Mouse (Mus musculus) embryo, embryonic 11 days (tissue): ENCODE results near the gene Ide.
A peak's percentile ranks its signal among the peaks of the same experiment; 100 is the strongest.

Experiments
- DNase-seq: peaks from one replicate; pipeline ENCODE4 v3.0.0-alpha.2; 2015

Gene Ide

GRCm38 (mm10) chr19:37332726-37333125 is 4.9 kb downstream of the Ide start:
- no peak for DNase-seq

- no peak for DNase-seq
These were observed 10.4 kb downstream of the Ide start for GRCm38 (mm10) chr19:37327216-37327615.

- DNase-seq: no peak
These were observed 14.1 kb downstream of the Ide start for GRCm38 (mm10) chr19:37323566-37323965.

GRCm38 (mm10) chr19:37320802-37321619 is 16.6 kb downstream of the Ide start:
- no peak for DNase-seq

GRCm38 (mm10) chr19:37317359-37317758 is 20.3 kb downstream of the Ide start:
- no peak for DNase-seq

GRCm38 (mm10) chr19:37315091-37315490 is 22.6 kb downstream of the Ide start:
- DNase-seq: no peak

- no peak for DNase-seq
These were observed 26.2 kb downstream of the Ide start for GRCm38 (mm10) chr19:37311426-37311825.

GRCm38 (mm10) chr19:37310133-37310532 is 27.5 kb downstream of the Ide start:
- no peak for DNase-seq

- DNase-seq: no peak
These were observed 28.7 kb downstream of the Ide start for GRCm38 (mm10) chr19:37308941-37309340.

- DNase-seq: no peak
These were observed 29.7 kb downstream of the Ide start for GRCm38 (mm10) chr19:37307826-37308545.

GRCm38 (mm10) chr19:37306176-37306575 is 31.5 kb downstream of the Ide start:
- no peak for DNase-seq

- DNase-seq: no peak
These were observed 32.8 kb downstream of the Ide start for GRCm38 (mm10) chr19:37304866-37305265.

GRCm38 (mm10) chr19:37304006-37304405 is 33.6 kb downstream of the Ide start:
- no peak for DNase-seq

- DNase-seq: no peak
These were observed 35.9 kb downstream of the Ide start for GRCm38 (mm10) chr19:37301733-37302132.

- no peak for DNase-seq
These were observed 46.0 kb downstream of the Ide start for GRCm38 (mm10) chr19:37291676-37292075.

GRCm38 (mm10) chr19:37290906-37291305 is 46.7 kb downstream of the Ide start:
- no peak for DNase-seq

- DNase-seq: no peak
These were observed 52.9 kb downstream of the Ide start for GRCm38 (mm10) chr19:37284775-37285174.

GRCm38 (mm10) chr19:37283166-37283565 is 54.5 kb downstream of the Ide start:
- no peak for DNase-seq

GRCm38 (mm10) chr19:37281710-37282109 is 55.9 kb downstream of the Ide start:
- DNase-seq: no peak

GRCm38 (mm10) chr19:37279194-37279593 is 58.5 kb downstream of the Ide start:
- no peak for DNase-seq

GRCm38 (mm10) chr19:37275555-37275954 is 62.1 kb downstream of the Ide start:
- DNase-seq: no peak

- no peak for DNase-seq
These were observed 68.5 kb downstream of the Ide start for GRCm38 (mm10) chr19:37269106-37269505.

GRCm38 (mm10) chr19:37265333-37266103 is 72.1 kb downstream of the Ide start:
- peak; percentile 88 for DNase-seq
